ENCODE assay signal across 17 mouse cellular contexts in genomic region chr8:35053444-35053843, GRCm38 (mm10).
"Had no signal": no experiment of that assay in that cellular context is flagged by ENCODE, and none has a peak within 500 bp of the region (broad histone marks: within the 10 kb centered on the region; RNA-seq: fewer than 3 reads in every experiment).

No protein-coding gene starts in this region.

- DNase-seq: liver, postnatal 0 days; lung, adult 2 months; right cerebral cortex, postnatal 14 days; thymus, adult 2 months; thymus, postnatal 25 days; thymus, postnatal 4 days had no signal

- H3K4me1 ChIP-seq: liver, embryonic 15.5 days; lung, embryonic 15.5 days; megakaryocyte, embryonic 14.5 days; midbrain, embryonic 13.5 days; midbrain, embryonic 15.5 days; neural tube, embryonic 12.5 days; stomach, embryonic 15.5 days had no signal

- H3K4me3 ChIP-seq: liver, embryonic 15.5 days; lung, embryonic 15.5 days; megakaryocyte, embryonic 14.5 days; midbrain, embryonic 13.5 days; midbrain, embryonic 15.5 days; neural tube, embryonic 12.5 days; stomach, embryonic 15.5 days had no signal

- ATAC-seq: liver, postnatal 0 days; lung, postnatal 0 days; midbrain, embryonic 13.5 days; midbrain, embryonic 15.5 days had no signal

- H3K4me2 ChIP-seq: liver, embryonic 15.5 days; lung, embryonic 15.5 days; midbrain, embryonic 11.5 days; midbrain, embryonic 13.5 days; midbrain, embryonic 15.5 days; neural tube, embryonic 12.5 days; stomach, embryonic 15.5 days had no signal

- H3K27ac ChIP-seq: liver, embryonic 15.5 days; lung, embryonic 15.5 days; macrophage; midbrain, embryonic 13.5 days; midbrain, embryonic 15.5 days; neural tube, embryonic 12.5 days; stomach, embryonic 15.5 days; stomach, postnatal 0 days had no signal

- H3K9ac ChIP-seq: liver, embryonic 15.5 days; liver, postnatal 0 days; lung, embryonic 15.5 days; midbrain, embryonic 13.5 days; midbrain, embryonic 15.5 days; neural tube, embryonic 12.5 days; stomach, embryonic 15.5 days had no signal

- H3K36me3 ChIP-seq: liver, embryonic 15.5 days; lung, embryonic 15.5 days; midbrain, embryonic 13.5 days; midbrain, embryonic 15.5 days; neural tube, embryonic 12.5 days; stomach, embryonic 15.5 days had no signal

- H3K9me3 ChIP-seq: liver, embryonic 15.5 days; lung, embryonic 15.5 days; midbrain, embryonic 13.5 days; midbrain, embryonic 15.5 days; neural tube, embryonic 12.5 days; stomach, embryonic 15.5 days had no signal

- H3K27me3 ChIP-seq: liver, embryonic 15.5 days; lung, embryonic 15.5 days; megakaryocyte, embryonic 14.5 days; midbrain, embryonic 13.5 days; midbrain, embryonic 15.5 days; neural tube, embryonic 12.5 days; stomach, embryonic 15.5 days had no signal
